Mouse (Mus musculus): ENCODE measurements around the gene Efnb3. TPM values are rescaled to one million over a fixed set of nuclear protein-coding genes. Genes with fewer than 3 reads are reported as not detected.

Gene Efnb3
- polyA plus RNA-seq, 1 experiment from 2014 or later: 9.6 TPM

GRCm38 (mm10) chr11:69589207-69589834 lies 29.3 kb upstream of the Efnb3 start:
- no peak for ATAC-seq (ENCODE audit: insufficient read depth, low FRiP score, low TSS enrichment)
- H3K9ac ChIP-seq (ENCODE audit: low read length): no peak overlapping the region
- H3K9me3 ChIP-seq (ENCODE audit: control insufficient read depth, low read length): no peaks in the 10 kb centered on the region
- no peak for DNase-seq (ENCODE audit: low spot score)
- H3K4me2 ChIP-seq (ENCODE audit: low read depth): no peak overlapping the region
- no peaks in the 10 kb centered on the region for H3K4me1 ChIP-seq (ENCODE audit: control insufficient read depth, insufficient read depth, low read length)
- H3K36me3 ChIP-seq (ENCODE audit: control insufficient read depth, insufficient read depth, low read length): peaks cover 28% of the 10 kb centered on the region
- no peak overlapping the region for H3K27ac ChIP-seq (ENCODE audit: low read depth, low read length)
- H3K27me3 ChIP-seq (ENCODE audit: control insufficient read depth, insufficient read depth, low read length): no peaks in the 10 kb centered on the region
- WGBS: 96% methylated on average over 22 of the region's 22 CpGs
- H3K4me3 ChIP-seq (ENCODE audit: low read depth, low read length): no peak overlapping the region

GRCm38 (mm10) chr11:69585718-69586325 lies 25.8 kb upstream of the Efnb3 start:
- DNase-seq (ENCODE audit: low spot score) (no peak), ATAC-seq (ENCODE audit: insufficient read depth, low FRiP score, low TSS enrichment) (no peak)
- Histone ChIP-seq H3K4me3 (ENCODE audit: low read depth, low read length) (no peak overlapping the region), H3K27me3 (ENCODE audit: control insufficient read depth, insufficient read depth, low read length) (no peaks in the 10 kb centered on the region), H3K9me3 (ENCODE audit: control insufficient read depth, low read length) (no peaks in the 10 kb centered on the region), H3K4me1 (ENCODE audit: control insufficient read depth, insufficient read depth, low read length) (peaks cover 4% of the 10 kb centered on the region; the same call in 1 of the 2 replicates), H3K4me2 (ENCODE audit: low read depth) (no peak overlapping the region), H3K27ac (ENCODE audit: low read depth, low read length) (no peak overlapping the region), H3K36me3 (ENCODE audit: control insufficient read depth, insufficient read depth, low read length) (peaks cover 26% of the 10 kb centered on the region), H3K9ac (ENCODE audit: low read length) (no peak overlapping the region)
- WGBS: 82% methylated on average over 7 of the region's 7 CpGs

- 97% methylated on average over 13 of the region's 13 CpGs for WGBS
- peaks cover 4% of the 10 kb centered on the region; the same call in 1 of the 2 replicates for H3K4me1 ChIP-seq (ENCODE audit: control insufficient read depth, insufficient read depth, low read length)
- H3K4me2 ChIP-seq (ENCODE audit: low read depth): no peak overlapping the region
- DNase-seq (ENCODE audit: low spot score): no peak
- no peak overlapping the region for H3K9ac ChIP-seq (ENCODE audit: low read length)
- H3K27me3 ChIP-seq (ENCODE audit: control insufficient read depth, insufficient read depth, low read length): no peaks in the 10 kb centered on the region
- no peak overlapping the region for H3K27ac ChIP-seq (ENCODE audit: low read depth, low read length)
- ATAC-seq (ENCODE audit: insufficient read depth, low FRiP score, low TSS enrichment): no peak
- no peaks in the 10 kb centered on the region for H3K9me3 ChIP-seq (ENCODE audit: control insufficient read depth, low read length)
- H3K36me3 ChIP-seq (ENCODE audit: control insufficient read depth, insufficient read depth, low read length): peaks cover 20% of the 10 kb centered on the region
- no peak overlapping the region for H3K4me3 ChIP-seq (ENCODE audit: low read depth, low read length)
Measured at GRCm38 (mm10) chr11:69584937-69585336, 24.9 kb upstream of the Efnb3 start.

- ATAC-seq (ENCODE audit: insufficient read depth, low FRiP score, low TSS enrichment) (no peak), DNase-seq (ENCODE audit: low spot score) (no peak)
- no peak overlapping the region for H3K9ac ChIP-seq (ENCODE audit: low read length)
- no peak overlapping the region for H3K4me2 ChIP-seq (ENCODE audit: low read depth)
- no peaks in the 10 kb centered on the region for H3K27me3 ChIP-seq (ENCODE audit: control insufficient read depth, insufficient read depth, low read length)
- WGBS: 90% methylated on average over 7 of the region's 7 CpGs
- H3K4me1 ChIP-seq (ENCODE audit: control insufficient read depth, insufficient read depth, low read length): peaks cover 7% of the 10 kb centered on the region; the same call in 1 of the 2 replicates
- H3K36me3 ChIP-seq (ENCODE audit: control insufficient read depth, insufficient read depth, low read length): peaks cover 14% of the 10 kb centered on the region
- no peaks in the 10 kb centered on the region for H3K9me3 ChIP-seq (ENCODE audit: control insufficient read depth, low read length)
- no peak overlapping the region for H3K27ac ChIP-seq (ENCODE audit: low read depth, low read length)
- no peak overlapping the region for H3K4me3 ChIP-seq (ENCODE audit: low read depth, low read length)
Measured at GRCm38 (mm10) chr11:69584008-69584407, 24.0 kb upstream of the Efnb3 start.

DNA sequence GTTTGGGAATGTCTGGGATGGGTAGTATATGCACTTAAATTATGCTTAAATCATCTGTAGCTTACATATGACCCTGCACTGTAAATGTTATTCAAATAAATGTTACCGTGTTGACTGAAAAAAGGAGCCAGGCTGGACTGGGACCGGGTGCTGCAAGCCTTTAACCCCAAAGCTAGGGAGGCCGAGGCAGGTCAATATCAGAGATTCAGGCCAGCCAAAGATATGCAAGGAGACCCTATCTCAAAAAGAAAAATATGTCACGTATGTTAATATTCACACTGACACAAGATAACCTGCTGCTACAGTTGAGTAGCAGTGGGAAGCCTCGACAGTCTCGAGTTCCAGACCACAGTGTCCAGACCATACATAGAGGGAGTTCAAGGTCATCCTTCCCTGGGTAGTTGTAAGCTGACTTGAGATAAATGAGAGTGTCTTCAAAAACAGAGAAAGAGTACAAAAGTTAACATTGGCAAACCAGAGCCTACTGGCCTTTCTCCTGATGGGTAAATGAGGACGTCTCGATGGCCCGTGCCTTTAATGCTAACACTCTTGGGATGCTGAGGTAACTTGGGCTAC lies 22.3 kb upstream of the Efnb3 start:
- H3K36me3 ChIP-seq (ENCODE audit: control insufficient read depth, insufficient read depth, low read length): peaks cover 2% of the 10 kb centered on the region; the same call in 1 of the 2 replicates
- no peak overlapping the region; the same call in 1 of the 2 replicates for H3K9ac ChIP-seq (ENCODE audit: low read length)
- H3K4me1 ChIP-seq (ENCODE audit: control insufficient read depth, insufficient read depth, low read length): peaks cover 12% of the 10 kb centered on the region
- 63% methylated on average over 9 of the region's 9 CpGs for WGBS
- no peak overlapping the region for H3K27ac ChIP-seq (ENCODE audit: low read depth, low read length)
- H3K4me2 ChIP-seq (ENCODE audit: low read depth): peak overlapping the region; percentile 72
- peak overlapping the region; percentile 71 for H3K4me3 ChIP-seq (ENCODE audit: low read depth, low read length)
- no peaks in the 10 kb centered on the region for H3K9me3 ChIP-seq (ENCODE audit: control insufficient read depth, low read length)
- no peak for DNase-seq (ENCODE audit: low spot score)
- no peak for ATAC-seq (ENCODE audit: insufficient read depth, low FRiP score, low TSS enrichment)
- no peaks in the 10 kb centered on the region for H3K27me3 ChIP-seq (ENCODE audit: control insufficient read depth, insufficient read depth, low read length)

- Histone ChIP-seq H3K36me3 (ENCODE audit: control insufficient read depth, insufficient read depth, low read length) (no peaks in the 10 kb centered on the region), H3K9me3 (ENCODE audit: control insufficient read depth, low read length) (no peaks in the 10 kb centered on the region), H3K27me3 (ENCODE audit: control insufficient read depth, insufficient read depth, low read length) (no peaks in the 10 kb centered on the region), H3K9ac (ENCODE audit: low read length) (peak overlapping the region; percentile 88), H3K4me1 (ENCODE audit: control insufficient read depth, insufficient read depth, low read length) (peaks cover 17% of the 10 kb centered on the region), H3K4me2 (ENCODE audit: low read depth) (peak overlapping the region; percentile 72), H3K4me3 (ENCODE audit: low read depth, low read length) (peak overlapping the region; percentile 71), H3K27ac (ENCODE audit: low read depth, low read length) (peak overlapping the region; percentile 92)
- 2% methylated on average over 8 of the region's 8 CpGs for WGBS
- ATAC-seq (ENCODE audit: insufficient read depth, low FRiP score, low TSS enrichment) (no peak), DNase-seq (ENCODE audit: low spot score) (no peak)
Measured at GRCm38 (mm10) chr11:69581814-69582213, 21.8 kb upstream of the Efnb3 start.

- ATAC-seq (ENCODE audit: insufficient read depth, low FRiP score, low TSS enrichment) (peak; percentile 77), DNase-seq (ENCODE audit: low spot score) (peak; percentile 97)
- Histone ChIP-seq H3K9me3 (ENCODE audit: control insufficient read depth, low read length) (no peaks in the 10 kb centered on the region), H3K27me3 (ENCODE audit: control insufficient read depth, insufficient read depth, low read length) (no peaks in the 10 kb centered on the region), H3K4me1 (ENCODE audit: control insufficient read depth, insufficient read depth, low read length) (peaks cover 18% of the 10 kb centered on the region), H3K36me3 (ENCODE audit: control insufficient read depth, insufficient read depth, low read length) (no peaks in the 10 kb centered on the region), H3K4me3 (ENCODE audit: low read depth, low read length) (peak overlapping the region; percentile 71), H3K27ac (ENCODE audit: low read depth, low read length) (peak overlapping the region; percentile 92), H3K9ac (ENCODE audit: low read length) (peak overlapping the region; percentile 88), H3K4me2 (ENCODE audit: low read depth) (peak overlapping the region; percentile 72)
- WGBS: under 1% methylated on average over 36 of the region's 36 CpGs
Measured at GRCm38 (mm10) chr11:69581147-69581688, 21.2 kb upstream of the Efnb3 start.

GRCm38 (mm10) chr11:69580572-69581146 lies 20.7 kb upstream of the Efnb3 start:
- peak overlapping the region; percentile 72 for H3K4me2 ChIP-seq (ENCODE audit: low read depth)
- peak; percentile 46 for ATAC-seq (ENCODE audit: insufficient read depth, low FRiP score, low TSS enrichment)
- no peaks in the 10 kb centered on the region for H3K9me3 ChIP-seq (ENCODE audit: control insufficient read depth, low read length)
- peaks cover 18% of the 10 kb centered on the region for H3K4me1 ChIP-seq (ENCODE audit: control insufficient read depth, insufficient read depth, low read length)
- peak overlapping the region; percentile 71 for H3K4me3 ChIP-seq (ENCODE audit: low read depth, low read length)
- no peak for DNase-seq (ENCODE audit: low spot score)
- H3K27me3 ChIP-seq (ENCODE audit: control insufficient read depth, insufficient read depth, low read length): no peaks in the 10 kb centered on the region
- no peaks in the 10 kb centered on the region for H3K36me3 ChIP-seq (ENCODE audit: control insufficient read depth, insufficient read depth, low read length)
- H3K27ac ChIP-seq (ENCODE audit: low read depth, low read length): peak overlapping the region; percentile 92
- WGBS: under 1% methylated on average over 25 of the region's 25 CpGs
- H3K9ac ChIP-seq (ENCODE audit: low read length): peak overlapping the region; percentile 88
